In genomic region chr2:35539276-35539972, GRCm38 (mm10) we compare ENCODE assay signal across 7 mouse cellular contexts. TPM values are rescaled to one million over a fixed set of nuclear protein-coding genes. Genes with fewer than 3 reads are reported as not detected.
DNase-seq lines count a peak whose midpoint lies in the region; ATAC-seq lines count a peak whose summit lies in the region.

No protein-coding gene starts in this region.

- peak; percentile 61 for ATAC-seq in intestine, embryonic 16.5 days
- ATAC-seq in midbrain, embryonic 13.5 days, result peak; percentile 68

- H3K4me3 ChIP-seq in intestine, embryonic 16.5 days (ENCODE audit: low read length), result no peak overlapping the region
- H3K4me3 ChIP-seq in midbrain, embryonic 13.5 days (replicated peaks), result no peak overlapping the region

- H3K9me3 ChIP-seq in intestine, embryonic 16.5 days (ENCODE audit: control insufficient read depth, low read length), result no peaks in the 10 kb centered on the region
- no peaks in the 10 kb centered on the region for H3K9me3 ChIP-seq in midbrain, embryonic 13.5 days

- WGBS in intestine, embryonic 16.5 days, result 10% methylated on average over 13 of the region's 13 CpGs
- WGBS in midbrain, embryonic 13.5 days, result 6% methylated on average over 13 of the region's 13 CpGs

- H3K27ac ChIP-seq in intestine, embryonic 16.5 days (ENCODE audit: low read length), result peak overlapping the region; percentile 80
- H3K27ac ChIP-seq in midbrain, embryonic 13.5 days, result no peak overlapping the region

- no peaks in the 10 kb centered on the region for H3K27me3 ChIP-seq in intestine, embryonic 16.5 days (replicated peaks; ENCODE audit: control insufficient read depth, insufficient read depth, low read length)
- H3K27me3 ChIP-seq in midbrain, embryonic 13.5 days, result no peaks in the 10 kb centered on the region

- peak overlapping the region; percentile 28; the same call in 1 of the 2 replicates for H3K9ac ChIP-seq in intestine, embryonic 16.5 days (ENCODE audit: low read depth, low read length)
- H3K9ac ChIP-seq in midbrain, embryonic 13.5 days (replicated peaks), result no peak overlapping the region

- peaks cover 10% of the 10 kb centered on the region; the same call in 1 of the 2 replicates for H3K4me1 ChIP-seq in intestine, embryonic 16.5 days (ENCODE audit: control insufficient read depth, insufficient read depth, low read length)
- H3K4me1 ChIP-seq in midbrain, embryonic 13.5 days (replicated peaks), result no peaks in the 10 kb centered on the region

- peak; percentile 83 to 94 for DNase-seq in adrenal gland, adult (ENCODE audit: inconsistent age in 2 of 2, low spot score in 1 of 2)
- DNase-seq in embryo, embryonic 10 days (ENCODE audit: low spot score), result peak; percentile 90
- DNase-seq in gastrocnemius, postnatal 25 days, result peak; percentile 57
- DNase-seq in left cerebral cortex, postnatal 25 days (ENCODE audit: low spot score in 2 of 2), result peak; percentile 78 to 90
- DNase-seq in spleen, adult 12 weeks (ENCODE audit: low spot score), result peak; percentile 65

- intact Hi-C loops in left cerebral cortex, postnatal 25 days (cut with DNase I), result no loop called here

- no peak overlapping the region for H3K4me2 ChIP-seq in intestine, embryonic 16.5 days (ENCODE audit: low read depth, low read length)
- H3K4me2 ChIP-seq in midbrain, embryonic 13.5 days (replicated peaks), result no peak overlapping the region

- H3K36me3 ChIP-seq in intestine, embryonic 16.5 days (ENCODE audit: control insufficient read depth, insufficient read depth, low read length), result no peaks in the 10 kb centered on the region
- no peaks in the 10 kb centered on the region for H3K36me3 ChIP-seq in midbrain, embryonic 13.5 days

RNA-seq across cellular contexts. Expression of gene Dab2ip, which starts 18.6 kb away (rescaled TPM):
- 10 to 100 TPM; 40.1 to 40.7 TPM for total RNA-seq in gastrocnemius, postnatal 25 days (2021)
- 27.0 and 28.7 TPM in 2 replicates for polyA plus RNA-seq in intestine, embryonic 16.5 days (2015; fragmentation: Nextera tagmentation; extraction: Ambion mirVana)
- total RNA-seq in left cerebral cortex, postnatal 25 days (2021), result 100 to 1,000 TPM; 143 to 154 TPM
- 36.2 and 36.3 TPM in 2 replicates for polyA plus RNA-seq in midbrain, embryonic 13.5 days (2015; fragmentation: Nextera tagmentation; extraction: Ambion mirVana)
